Mouse (Mus musculus) embryo, embryonic 11 days (tissue): ENCODE results near the gene Tbxa2r.
A peak's percentile ranks its signal among the peaks of the same experiment; 100 is the strongest.

Source experiments
- DNase-seq: peaks from one replicate; pipeline ENCODE4 v3.0.0-alpha.2; 2015

Tbxa2r gene

DNA sequence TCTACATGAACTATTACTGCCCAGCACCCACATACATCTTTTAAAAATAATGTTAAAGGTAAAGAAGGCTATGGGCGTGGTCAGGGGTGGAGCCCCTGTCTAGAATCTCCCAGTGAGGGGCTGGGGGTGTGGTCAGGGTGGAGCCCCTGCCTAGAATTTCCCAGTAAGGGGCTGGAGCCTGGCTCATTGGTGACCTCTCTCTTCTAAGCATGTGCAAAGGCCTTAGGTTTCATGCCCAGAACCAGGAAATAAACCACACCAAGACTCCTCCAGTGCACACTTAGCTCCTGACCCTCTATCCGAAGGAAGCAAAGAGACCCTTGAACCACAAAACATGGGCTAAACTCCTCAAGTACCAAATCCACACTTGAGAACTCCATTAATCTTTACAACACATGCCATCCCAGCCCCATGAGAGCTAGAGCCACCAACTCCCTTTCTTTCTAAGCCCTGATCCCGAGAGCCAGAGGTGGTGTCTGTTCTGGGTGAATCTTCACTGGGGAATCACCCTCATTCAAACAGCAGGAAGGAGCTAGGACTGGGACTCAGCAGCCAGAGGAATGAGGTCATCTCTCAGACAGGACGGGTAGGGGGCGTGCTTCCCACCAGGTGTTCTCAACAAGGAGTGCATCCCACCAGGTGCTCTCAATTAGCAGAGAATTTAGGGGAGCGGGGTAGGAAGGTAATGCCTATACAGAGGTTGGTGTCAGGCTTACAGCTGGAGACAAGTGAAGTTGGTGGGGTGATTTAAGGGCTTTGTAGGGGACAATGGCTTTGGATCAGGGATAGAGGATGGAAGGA, 48.2 kb downstream of the Tbxa2r start:
- no peak for DNase-seq

DNA sequence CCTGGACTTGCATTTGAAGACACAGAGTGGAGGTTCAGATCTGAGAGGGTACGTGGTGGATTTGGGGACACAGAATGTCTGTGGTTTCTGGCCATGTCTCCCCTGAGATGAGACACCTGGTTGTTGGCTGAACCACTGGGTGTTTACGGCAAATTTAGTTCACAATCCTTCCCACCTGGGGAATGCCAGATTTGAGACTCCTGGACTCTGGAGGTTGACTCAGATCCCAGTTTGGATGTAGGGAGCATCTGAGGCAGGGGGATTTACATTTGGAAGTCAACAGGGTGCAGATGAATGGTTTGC, 48.8 kb downstream of the Tbxa2r start:
- DNase-seq = no peak

DNA sequence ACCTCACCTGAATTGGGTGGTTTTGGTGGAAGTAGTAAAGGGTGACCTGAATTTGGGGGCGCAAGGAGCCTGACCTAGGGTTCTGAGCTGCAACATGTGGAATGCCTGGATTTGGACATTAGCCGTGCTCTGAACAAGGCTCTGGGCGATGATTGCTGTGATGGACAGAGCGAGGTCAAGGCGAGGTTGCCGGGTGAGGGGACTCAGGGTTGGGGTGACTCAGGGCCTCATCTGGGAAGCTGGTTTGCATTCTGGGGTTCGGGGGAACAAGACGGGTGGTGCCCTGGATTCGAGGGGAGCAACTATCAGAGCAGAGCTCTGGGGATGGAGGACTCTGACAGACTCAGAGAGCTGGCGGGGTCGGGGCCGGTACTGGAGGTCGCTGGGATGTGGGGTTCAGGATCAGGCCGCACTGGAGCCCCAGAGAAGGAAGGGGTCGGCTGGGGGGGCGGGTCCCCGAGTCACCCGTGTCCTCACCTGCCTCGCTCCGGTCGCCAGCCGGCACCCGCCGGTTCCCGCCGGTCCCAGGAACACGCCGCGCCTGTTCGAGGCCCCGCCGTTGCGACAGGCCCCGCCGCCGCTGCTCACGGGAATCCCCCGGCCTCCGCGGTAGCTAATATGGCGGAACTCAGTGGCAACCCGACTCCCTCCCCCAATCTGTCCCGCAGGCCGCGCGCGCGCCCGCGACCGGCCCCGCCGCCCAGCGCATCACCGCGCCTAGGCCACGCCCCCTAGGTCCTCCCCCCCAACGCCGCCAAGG, 49.4 kb downstream of the Tbxa2r start, which contains the start of gene Fzr1:
Fzr1 (minus strand) TSS at position 724 of the 760 bp plus-strand sequence.
- DNase-seq = no peak

DNA sequence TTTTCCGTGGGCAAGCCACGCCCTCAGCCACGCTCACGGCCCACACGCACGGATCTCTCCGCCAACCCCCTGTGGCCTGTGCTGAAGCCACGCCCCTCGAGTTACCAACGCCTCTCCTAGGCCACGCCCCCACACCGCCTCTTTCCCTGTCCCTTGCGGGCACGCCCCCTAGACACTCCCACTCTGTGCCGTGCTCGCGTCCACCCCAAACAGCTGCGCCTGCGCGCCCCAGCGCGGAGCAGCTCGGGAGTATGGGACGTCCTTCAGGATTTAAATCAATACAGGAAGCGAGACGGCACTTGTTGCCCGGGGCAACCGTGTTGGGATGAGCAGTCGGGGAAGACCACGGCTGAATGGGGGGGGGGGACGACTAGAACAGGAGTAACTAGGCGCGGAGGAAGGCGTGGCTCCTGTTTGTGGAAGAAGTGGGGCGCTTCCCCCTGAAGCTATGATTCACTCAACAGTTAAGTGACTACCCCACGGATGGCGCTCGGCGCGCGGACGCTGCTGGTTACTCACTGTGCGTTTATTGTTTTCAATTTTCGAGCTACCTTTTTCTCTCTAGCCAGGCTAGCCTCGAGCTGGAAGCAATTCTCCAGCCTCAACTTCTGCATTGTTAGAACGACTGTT, 50.1 kb downstream of the Tbxa2r start:
- DNase-seq = peak; percentile 100

DNA sequence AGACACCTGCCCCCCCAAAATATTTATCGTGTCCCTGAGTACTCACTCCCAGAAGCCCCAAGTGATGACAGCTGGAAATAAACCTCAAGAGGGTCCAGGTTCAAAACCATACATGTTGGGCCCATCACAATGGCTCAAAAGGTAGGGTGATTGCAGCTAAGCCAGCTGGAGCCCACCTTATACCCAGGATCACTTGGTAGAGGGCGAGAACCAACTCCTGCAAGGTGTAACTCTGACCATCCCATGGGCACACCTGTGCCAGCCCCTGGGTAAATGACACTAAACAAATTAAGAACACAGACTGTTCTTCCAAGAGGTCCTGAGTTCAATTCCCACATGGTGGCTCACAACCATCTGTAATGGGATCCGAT, 50.6 kb downstream of the Tbxa2r start:
- no peak for DNase-seq

DNA sequence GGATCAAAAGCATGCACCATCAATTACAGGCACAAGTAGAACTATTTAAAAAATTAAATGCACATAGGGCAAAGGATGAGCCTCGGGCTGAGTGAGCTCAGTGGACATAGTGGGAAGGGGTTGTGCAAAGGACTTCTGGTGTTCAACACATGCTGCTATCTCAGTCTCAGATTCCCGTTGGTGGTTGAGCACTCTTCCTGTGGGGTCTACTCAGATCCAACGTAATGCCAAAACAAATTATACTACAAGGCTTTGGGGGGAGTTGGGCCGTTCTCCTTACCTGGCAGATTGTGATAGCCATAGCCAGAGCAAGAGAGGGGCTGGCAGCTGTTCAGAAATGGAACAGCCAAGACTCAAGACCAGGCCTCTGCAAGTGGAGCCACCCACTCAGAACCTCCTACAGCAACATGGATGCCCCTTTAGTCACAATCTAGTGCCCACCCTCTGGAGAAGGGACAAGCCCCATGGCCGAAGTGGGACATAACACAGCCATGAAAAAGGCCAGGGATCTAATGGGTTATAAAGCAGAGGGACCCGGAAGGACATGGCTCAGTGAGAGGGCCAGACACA, 51.4 kb downstream of the Tbxa2r start:
- no peak for DNase-seq

GRCm38 (mm10) chr10:81382039-81382438, 53.5 kb downstream of the Tbxa2r start:
- no peak for DNase-seq

DNA sequence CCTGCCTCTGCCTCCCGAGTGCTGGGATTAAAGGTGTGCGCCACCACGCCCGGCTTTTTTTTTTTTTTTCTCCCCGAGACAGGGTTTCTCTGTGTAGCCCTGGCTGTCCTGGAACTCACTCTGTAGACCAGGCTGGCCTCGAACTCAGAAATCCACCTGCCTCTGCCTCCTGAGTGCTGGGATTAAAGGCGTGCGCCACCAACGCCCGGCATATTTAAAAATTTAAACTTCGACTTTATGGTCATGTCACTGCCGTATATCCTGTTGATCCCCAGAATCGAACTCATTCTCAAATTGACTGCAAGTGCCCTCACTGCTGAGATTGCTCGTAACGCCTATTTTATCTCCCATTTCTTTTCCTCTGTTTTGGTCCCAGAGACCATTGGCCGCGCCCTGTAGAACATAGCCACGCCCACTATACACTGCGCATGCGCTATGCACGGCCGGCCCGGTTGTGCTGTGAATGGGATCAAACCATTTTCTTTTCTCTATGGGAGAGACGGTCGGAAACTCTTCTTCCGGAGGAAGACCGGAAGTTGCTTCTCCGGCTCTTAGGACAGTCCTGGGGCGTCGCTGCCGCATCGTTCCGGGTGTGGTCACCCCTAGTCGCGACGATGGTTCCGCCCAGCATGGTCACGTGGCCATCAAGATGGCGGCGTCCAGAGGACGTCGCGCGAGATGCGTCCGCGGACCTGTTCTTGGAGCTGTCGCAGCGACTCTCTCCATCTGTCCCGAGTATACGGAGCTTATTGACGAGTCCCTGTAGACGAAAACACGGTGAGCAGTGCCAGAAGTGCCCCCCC, 55.5 kb downstream of the Tbxa2r start, which contains the start of the genes Dohh and Gm48551:
Dohh (plus strand) TSS at position 627 of the 803 bp plus-strand sequence.
Gm48551 (plus strand) TSS at position 665 of the 803 bp plus-strand sequence.
- peak; percentile 99 for DNase-seq

DNA sequence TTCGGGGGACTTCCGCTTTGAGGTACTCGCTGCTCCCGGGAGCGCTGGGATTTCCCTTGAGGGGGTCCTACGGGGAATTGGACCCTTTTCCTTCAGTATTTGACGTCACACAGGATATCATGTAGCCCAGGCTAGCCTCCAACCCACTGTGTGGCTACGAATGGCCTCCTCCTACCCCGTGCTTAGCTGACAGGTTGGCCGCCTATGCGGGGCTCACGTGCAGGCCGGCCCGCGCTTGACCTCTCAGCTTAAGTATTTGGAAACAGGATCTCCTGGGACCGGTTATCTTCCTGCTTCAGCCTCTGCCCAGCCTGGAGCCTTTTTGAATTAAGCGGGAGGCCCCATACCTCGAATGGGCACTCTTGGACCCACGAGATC, 56.1 kb downstream of the Tbxa2r start:
- DNase-seq = no peak
